Mouse (Mus musculus): Measurements from ENCODE around the gene 1700049E17Rik2. TPM values are rescaled to one million over a fixed set of nuclear protein-coding genes. Genes with fewer than 3 reads are reported as not detected.

The 1700049E17Rik2 gene
- polyA plus RNA-seq (2017; shearing (Covaris generic)) = not detected

DNA sequence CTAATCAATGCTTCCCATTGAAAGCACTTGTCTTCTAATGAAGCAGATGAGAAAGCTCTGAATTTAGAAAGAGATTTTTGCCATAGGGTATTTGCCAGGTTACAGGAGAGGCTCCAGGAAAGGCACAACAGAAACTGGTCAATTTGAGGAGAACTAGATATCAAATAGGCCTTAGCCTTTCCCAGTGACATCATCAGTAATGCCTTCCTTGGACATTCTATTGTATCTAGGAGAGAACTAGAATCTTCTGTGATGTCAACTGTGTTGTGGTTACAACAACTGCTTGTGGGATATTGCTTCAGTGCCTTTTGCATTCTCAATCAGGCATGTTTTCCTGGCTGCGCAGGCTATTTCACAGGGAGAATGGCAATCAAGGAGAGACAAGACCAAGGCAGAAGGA, at the start of gene 1700049E17Rik2:
Gene 1700049E17Rik2, plus strand, starts transcription at position 301 of the 400 bp plus-strand sequence.

DNA sequence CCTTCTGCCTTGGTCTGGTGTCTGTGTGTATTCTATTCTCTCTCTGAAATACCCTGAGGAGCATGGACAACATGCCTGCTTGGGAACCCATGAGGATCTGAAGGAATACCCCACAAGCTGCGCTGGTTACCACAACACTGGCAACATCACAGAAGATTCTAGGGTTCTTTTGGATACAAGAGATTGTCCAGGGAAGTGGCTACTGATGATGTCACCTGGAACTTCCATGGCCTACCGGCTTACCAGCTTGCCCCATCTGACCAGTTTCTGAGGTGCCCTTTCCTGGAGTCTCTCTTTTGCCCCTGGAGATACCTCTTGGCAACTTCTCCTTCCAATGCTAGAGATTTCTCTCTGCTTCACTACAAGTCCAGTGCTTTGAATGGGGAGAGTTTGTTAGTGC, 17.5 kb upstream of the 1700049E17Rik2 start, which contains the start of gene Gm7970:
Gene Gm7970, minus strand, starts transcription at position 101 of the 400 bp plus-strand sequence.

DNA sequence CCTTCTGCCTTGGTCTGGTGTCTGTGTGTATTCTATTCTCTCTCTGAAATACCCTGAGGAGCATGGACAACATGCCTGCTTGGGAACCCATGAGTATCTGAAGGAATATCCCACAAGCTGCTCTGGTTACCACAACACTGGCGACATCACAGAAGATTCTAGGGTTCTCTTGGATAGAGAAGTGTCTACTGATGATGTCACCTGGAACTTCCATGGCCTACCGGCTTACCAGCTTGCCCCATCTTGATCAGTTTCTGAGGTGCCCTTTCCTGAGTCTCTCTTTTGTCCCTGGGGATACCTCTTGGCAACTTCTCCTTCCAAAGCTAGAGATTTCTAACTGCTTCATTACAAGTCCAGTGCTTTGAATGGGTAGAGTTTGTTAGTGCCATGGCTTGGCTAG, 51.5 kb downstream of the 1700049E17Rik2 start, which contains the start of gene Gm3072:
Gene Gm3072, minus strand, starts transcription at position 101 of the 400 bp plus-strand sequence.

Other genes starting within 250 kb of the 1700049E17Rik2 start
- 1 to 10 TPM in 1 of 2 experiments, not detected in 1; 2.1 TPM for gene Gm5798, start 224.6 kb upstream of the 1700049E17Rik2 start, polyA plus RNA-seq (2017; shearing (Covaris generic))
- gene Gm7945, start 186.8 kb upstream of the 1700049E17Rik2 start, polyA plus RNA-seq (2017; shearing (Covaris generic)) = under 1 TPM in 1 of 2 experiments, not detected in 1; 0.84 TPM
- not detected for gene Gm6482, start 164.9 kb upstream of the 1700049E17Rik2 start, polyA plus RNA-seq (2017; shearing (Covaris generic))
- gene Gm7954, start 119.7 kb upstream of the 1700049E17Rik2 start, polyA plus RNA-seq (2017; shearing (Covaris generic)) = under 1 TPM in 1 of 2 experiments, not detected in 1; 0.45 TPM
- not detected for gene Gm3486, start 83.7 kb upstream of the 1700049E17Rik2 start, polyA plus RNA-seq (2017; shearing (Covaris generic))
- not detected for gene Gm7970, start 17.6 kb upstream of the 1700049E17Rik2 start, polyA plus RNA-seq (2017; shearing (Covaris generic))
- gene Gm3072, start 51.4 kb downstream of the 1700049E17Rik2 start, polyA plus RNA-seq (2017; shearing (Covaris generic)) = under 1 TPM in 1 of 2 experiments, not detected in 1; 0.17 TPM
- not detected for gene Gm3676, start 73.3 kb downstream of the 1700049E17Rik2 start, polyA plus RNA-seq (2017; shearing (Covaris generic))
- gene Gm8068, start 128.7 kb downstream of the 1700049E17Rik2 start, polyA plus RNA-seq (2017; shearing (Covaris generic)) = under 1 TPM in 1 of 2 experiments, not detected in 1; 0.40 TPM
- not detected for gene Gm7929, start 177.4 kb downstream of the 1700049E17Rik2 start, polyA plus RNA-seq (2017; shearing (Covaris generic))
- not detected for gene Gm47189, start 199.2 kb downstream of the 1700049E17Rik2 start, polyA plus RNA-seq (2017; shearing (Covaris generic))

All from inflammation-experienced regulatory T-cells (primary cell).